Mouse (Mus musculus) spleen, adult 2 months (tissue): ENCODE results near the gene Sesn3.

Experiments
- CTCF ChIP-seq: fragments of 200-500 bp; IDR thresholded peaks from 2 replicates; pipeline ENCODE4 v1.5.1; 2011; ENCODE audit warnings: mild to moderate bottlenecking, inconsistent platforms; ENCODE audit not compliant: insufficient read depth, insufficient read length, insufficient replicate concordance; ENCODE audit errors: extremely low read depth
- POLR2A ChIP-seq: fragments of 200-500 bp; IDR thresholded peaks from 2 replicates; pipeline ENCODE4 v1.6.1; 2011; ENCODE audit warnings: low read depth, low read length, inconsistent platforms

DNA sequence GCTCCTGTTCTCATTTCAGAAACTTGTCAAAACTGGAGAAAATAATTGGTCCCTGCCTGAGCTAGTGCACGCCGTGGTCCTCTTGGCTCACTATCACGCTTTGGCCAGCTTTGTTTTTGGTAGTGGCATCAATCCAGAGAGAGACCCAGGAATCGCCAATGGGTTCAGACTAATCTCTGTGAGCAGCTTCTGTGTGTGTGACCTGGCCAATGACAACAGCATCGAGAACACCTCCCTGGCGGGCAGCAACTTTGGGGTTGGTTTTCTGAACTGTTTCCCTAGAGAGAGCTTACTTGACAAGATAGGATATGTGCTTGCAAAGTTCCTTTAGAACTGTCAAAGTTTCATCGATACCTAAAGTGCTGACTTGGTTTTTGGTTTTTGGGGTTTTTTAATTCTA, 39.6 kb downstream of the Sesn3 start:
- TF ChIP-seq CTCF (no peak), POLR2A (no peak)
